Mouse (Mus musculus): ENCODE data around the gene Nlgn3. TPM values are rescaled to one million over a fixed set of nuclear protein-coding genes. Genes with fewer than 3 reads are reported as not detected.

The Nlgn3 gene
- polyA plus RNA-seq, 1 experiment, result 38.5 TPM

DNA sequence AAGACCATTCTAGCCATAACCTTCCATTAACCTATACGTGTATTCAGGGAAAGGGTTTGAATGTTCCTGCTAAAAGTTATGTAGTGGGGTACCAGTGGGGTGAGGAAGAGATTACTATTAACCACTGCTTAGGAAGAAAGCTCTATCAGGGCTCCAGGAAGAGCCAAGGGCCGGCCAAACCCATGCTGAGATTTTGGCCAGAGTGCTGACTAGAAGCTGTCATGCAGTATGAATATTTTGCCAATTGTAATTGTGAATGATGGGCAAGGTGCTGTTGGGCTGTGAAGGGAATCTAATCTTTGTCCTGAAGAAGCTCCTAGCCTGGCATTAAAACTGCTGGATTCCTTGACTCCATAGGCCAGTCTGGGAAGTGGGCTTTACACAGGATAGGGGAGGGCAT lies 5.7 kb downstream of the Nlgn3 start:
- peak; percentile 44 to 68 for DNase-seq
- WGBS, result 11% methylated on average over 2 of the region's 2 CpGs
- H3K27me3 ChIP-seq (ENCODE audit: control insufficient read depth, insufficient read depth, low read length), result no peaks in the 10 kb centered on the region
- H3K4me1 ChIP-seq (ENCODE audit: control insufficient read depth, insufficient read depth, low read length), result peaks cover 23% of the 10 kb centered on the region
- TF ChIP-seq CTCF (IDR thresholded peaks at IDR 0.05; ENCODE audit: borderline replicate concordance, insufficient read depth, low read depth, low read length) (no peak), POLR2A (IDR thresholded peaks at IDR 0.05; ENCODE audit: borderline replicate concordance, insufficient read depth, low read length) (no peak)
- H3K27ac ChIP-seq (ENCODE audit: insufficient read depth, low read length), result no peak overlapping the region; the same call in 1 of the 2 replicates
- H3K4me3 ChIP-seq (replicated peaks; ENCODE audit: insufficient read depth, low read depth, low read length), result no peak overlapping the region

DNA sequence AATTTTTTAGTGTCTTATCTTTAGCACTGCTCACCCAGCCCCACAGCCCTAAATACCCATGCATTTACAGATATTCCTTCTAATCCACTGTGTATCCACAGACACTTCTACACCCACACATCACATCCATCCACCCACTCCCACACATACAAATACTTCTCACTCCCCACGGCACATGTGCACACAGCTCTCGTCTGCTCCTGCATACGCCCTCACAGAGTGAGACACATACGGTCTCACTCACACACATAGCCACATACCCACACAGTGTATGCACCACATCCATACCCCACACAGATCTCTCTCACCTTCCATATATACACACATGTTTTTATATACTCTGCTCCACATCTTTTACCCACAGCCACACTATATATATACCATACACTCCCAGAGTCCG lies 10.3 kb downstream of the Nlgn3 start:
- H3K4me3 ChIP-seq (replicated peaks; ENCODE audit: insufficient read depth, low read depth, low read length), result no peak overlapping the region
- 86% methylated on average over 5 of the region's 5 CpGs for WGBS
- no peaks in the 10 kb centered on the region for H3K27me3 ChIP-seq (ENCODE audit: control insufficient read depth, insufficient read depth, low read length)
- DNase-seq, result no peak
- TF ChIP-seq CTCF (IDR thresholded peaks at IDR 0.05; ENCODE audit: borderline replicate concordance, insufficient read depth, low read depth, low read length) (no peak), POLR2A (IDR thresholded peaks at IDR 0.05; ENCODE audit: borderline replicate concordance, insufficient read depth, low read length) (no peak)
- H3K4me1 ChIP-seq (ENCODE audit: control insufficient read depth, insufficient read depth, low read length), result peaks cover 19% of the 10 kb centered on the region
- no peak overlapping the region for H3K27ac ChIP-seq (ENCODE audit: insufficient read depth, low read length)

GRCm38 (mm10) chrX:101313625-101314359 lies 14.8 kb downstream of the Nlgn3 start:
- Histone ChIP-seq H3K4me1 (ENCODE audit: control insufficient read depth, insufficient read depth, low read length) (peaks cover 7% of the 10 kb centered on the region; the same call in 1 of the 2 replicates), H3K4me3 (replicated peaks; ENCODE audit: insufficient read depth, low read depth, low read length) (no peak overlapping the region), H3K27me3 (ENCODE audit: control insufficient read depth, insufficient read depth, low read length) (no peaks in the 10 kb centered on the region), H3K27ac (ENCODE audit: insufficient read depth, low read length) (no peak overlapping the region)
- 4% methylated on average over 6 of the region's 6 CpGs for WGBS
- peak; percentile 37 to 51 for DNase-seq
- TF ChIP-seq POLR2A (IDR thresholded peaks at IDR 0.05; ENCODE audit: borderline replicate concordance, insufficient read depth, low read length) (no peak), CTCF (IDR thresholded peaks at IDR 0.05; ENCODE audit: borderline replicate concordance, insufficient read depth, low read depth, low read length) (no peak)

GRCm38 (mm10) chrX:101319775-101320174 lies 20.8 kb downstream of the Nlgn3 start:
- TF ChIP-seq CTCF (IDR thresholded peaks at IDR 0.05; ENCODE audit: borderline replicate concordance, insufficient read depth, low read depth, low read length), result no peak
- TF ChIP-seq POLR2A (IDR thresholded peaks at IDR 0.05; ENCODE audit: borderline replicate concordance, insufficient read depth, low read length), result no peak
- no peaks in the 10 kb centered on the region for H3K27me3 ChIP-seq (ENCODE audit: control insufficient read depth, insufficient read depth, low read length)
- H3K4me3 ChIP-seq (replicated peaks; ENCODE audit: insufficient read depth, low read depth, low read length), result no peak overlapping the region
- no peak for DNase-seq
- H3K27ac ChIP-seq (ENCODE audit: insufficient read depth, low read length), result no peak overlapping the region
- 85% methylated on average over 12 of the region's 12 CpGs for WGBS
- H3K4me1 ChIP-seq (ENCODE audit: control insufficient read depth, insufficient read depth, low read length), result no peaks in the 10 kb centered on the region

GRCm38 (mm10) chrX:101325989-101326899 lies 27.3 kb downstream of the Nlgn3 start:
- WGBS, result 62% methylated on average over 8 of the region's 8 CpGs
- H3K4me3 ChIP-seq (replicated peaks; ENCODE audit: insufficient read depth, low read depth, low read length), result no peak overlapping the region
- no peak for TF ChIP-seq POLR2A (IDR thresholded peaks at IDR 0.05; ENCODE audit: borderline replicate concordance, insufficient read depth, low read length)
- no peak for TF ChIP-seq CTCF (IDR thresholded peaks at IDR 0.05; ENCODE audit: borderline replicate concordance, insufficient read depth, low read depth, low read length)
- no peak for DNase-seq
- H3K4me1 ChIP-seq (ENCODE audit: control insufficient read depth, insufficient read depth, low read length), result no peaks in the 10 kb centered on the region
- no peak overlapping the region for H3K27ac ChIP-seq (ENCODE audit: insufficient read depth, low read length)
- no peaks in the 10 kb centered on the region for H3K27me3 ChIP-seq (ENCODE audit: control insufficient read depth, insufficient read depth, low read length)

DNA sequence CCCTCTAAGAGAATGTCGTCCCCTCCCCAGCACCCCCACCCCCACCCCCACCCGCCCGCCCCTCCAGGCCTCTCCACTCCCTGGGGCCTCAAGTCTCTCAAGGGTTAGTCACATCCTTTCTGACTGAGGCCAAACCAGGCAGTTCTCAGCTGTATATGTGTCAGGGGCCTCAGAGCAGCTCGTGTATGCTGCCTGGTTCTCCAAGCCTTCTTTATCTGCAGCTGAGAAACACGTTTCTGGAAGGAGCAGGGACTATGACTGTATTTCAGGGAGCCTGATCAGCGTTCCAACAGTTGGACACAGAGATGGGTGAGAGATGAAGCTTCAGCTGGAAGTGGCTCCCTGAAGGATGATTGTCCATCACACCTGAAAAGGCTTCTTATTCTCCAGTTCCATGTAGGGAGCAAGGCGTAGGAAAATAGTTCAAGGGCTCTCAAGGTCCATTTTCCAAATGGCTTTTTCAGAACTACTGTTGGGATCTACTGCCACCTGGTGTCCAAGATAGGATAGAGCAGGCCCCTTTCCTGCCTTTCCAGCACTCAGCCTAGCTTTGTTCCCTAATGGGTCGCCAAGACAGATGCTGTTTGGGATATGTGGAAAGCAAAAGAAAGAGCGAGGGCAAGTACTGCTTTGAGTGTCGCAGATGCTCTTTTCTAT lies 30.5 kb downstream of the Nlgn3 start:
- Histone ChIP-seq H3K4me1 (ENCODE audit: control insufficient read depth, insufficient read depth, low read length) (no peaks in the 10 kb centered on the region), H3K4me3 (replicated peaks; ENCODE audit: insufficient read depth, low read depth, low read length) (no peak overlapping the region), H3K27ac (ENCODE audit: insufficient read depth, low read length) (peak overlapping the region; percentile 38; the same call in 1 of the 2 replicates), H3K27me3 (ENCODE audit: control insufficient read depth, insufficient read depth, low read length) (no peaks in the 10 kb centered on the region)
- peak; percentile 69 to 76 for DNase-seq
- 9% methylated on average over 7 of the region's 10 CpGs for WGBS
- no peak for TF ChIP-seq POLR2A (IDR thresholded peaks at IDR 0.05; ENCODE audit: borderline replicate concordance, insufficient read depth, low read length)
- TF ChIP-seq CTCF (IDR thresholded peaks at IDR 0.05; ENCODE audit: borderline replicate concordance, insufficient read depth, low read depth, low read length), result peak; percentile 70

- WGBS, result 21% methylated on average over 9 of the region's 9 CpGs
Observed at GRCm38 (mm10) chrX:101332031-101332374, 33.0 kb downstream of the Nlgn3 start.

More at GRCm38 (mm10) chrX:101332031-101332374, 33.0 kb downstream of the Nlgn3 start:
- H3K4me1 ChIP-seq (ENCODE audit: control insufficient read depth, insufficient read depth, low read length), result no peaks in the 10 kb centered on the region
- TF ChIP-seq CTCF (IDR thresholded peaks at IDR 0.05; ENCODE audit: borderline replicate concordance, insufficient read depth, low read depth, low read length) (no peak), POLR2A (IDR thresholded peaks at IDR 0.05; ENCODE audit: borderline replicate concordance, insufficient read depth, low read length) (no peak)
- H3K27me3 ChIP-seq (ENCODE audit: control insufficient read depth, insufficient read depth, low read length), result no peaks in the 10 kb centered on the region
- no peak for DNase-seq
- H3K4me3 ChIP-seq (replicated peaks; ENCODE audit: insufficient read depth, low read depth, low read length), result peak overlapping the region; percentile 68
- H3K27ac ChIP-seq (ENCODE audit: insufficient read depth, low read length), result peak overlapping the region; percentile 98

Measured in cerebellum, adult 2 months (tissue).